Mouse (Mus musculus) lung, postnatal 14 days (tissue): ENCODE measurements around the gene Ttl.

ENCODE experiments used
- DNase-seq: peaks from one replicate; pipeline ENCODE4 v3.0.0; 2021

Ttl gene

DNA sequence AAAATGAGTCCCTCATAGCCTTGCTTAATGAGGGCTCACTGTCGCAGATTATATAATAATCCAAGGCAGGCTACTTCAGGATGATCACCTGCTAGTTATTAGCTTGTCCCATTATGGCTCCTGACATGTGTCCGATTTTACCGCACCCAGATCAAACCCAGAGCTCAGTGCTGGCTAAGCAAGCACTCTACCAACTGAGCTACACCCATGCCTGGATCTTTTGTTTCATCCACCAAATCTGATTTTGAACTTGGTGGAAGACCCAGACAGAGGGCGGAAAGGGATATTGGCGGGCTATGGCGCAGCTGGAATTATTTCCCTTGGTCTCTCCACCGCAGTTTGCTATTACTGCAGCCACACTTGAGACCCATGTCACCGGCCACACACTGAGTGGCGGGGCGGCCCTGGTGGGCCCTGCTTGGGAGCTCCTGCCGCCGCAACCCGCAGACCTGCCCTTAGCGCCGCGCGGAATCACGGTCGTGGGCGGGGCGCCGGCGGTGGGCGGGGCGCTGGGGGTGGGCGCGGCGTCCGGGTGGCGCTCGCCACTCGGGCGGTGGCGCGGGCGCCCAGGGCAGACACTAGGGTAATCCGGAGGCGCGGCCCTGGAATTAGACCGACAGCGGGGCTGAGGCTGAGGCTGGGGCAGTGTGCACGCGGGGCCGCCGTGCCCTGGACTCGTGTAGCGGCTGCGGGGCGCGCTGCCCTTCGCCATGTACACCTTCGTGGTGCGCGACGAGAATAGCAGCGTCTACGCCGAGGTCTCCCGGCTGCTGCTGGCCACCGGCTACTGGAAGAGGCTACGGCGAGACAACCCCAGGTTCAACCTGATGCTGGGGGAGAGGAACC lies at the start of gene Ttl:
Ttl (plus strand) TSS at position 506 of the 846 bp plus-strand sequence.
- peak; percentile 82 for DNase-seq

DNA sequence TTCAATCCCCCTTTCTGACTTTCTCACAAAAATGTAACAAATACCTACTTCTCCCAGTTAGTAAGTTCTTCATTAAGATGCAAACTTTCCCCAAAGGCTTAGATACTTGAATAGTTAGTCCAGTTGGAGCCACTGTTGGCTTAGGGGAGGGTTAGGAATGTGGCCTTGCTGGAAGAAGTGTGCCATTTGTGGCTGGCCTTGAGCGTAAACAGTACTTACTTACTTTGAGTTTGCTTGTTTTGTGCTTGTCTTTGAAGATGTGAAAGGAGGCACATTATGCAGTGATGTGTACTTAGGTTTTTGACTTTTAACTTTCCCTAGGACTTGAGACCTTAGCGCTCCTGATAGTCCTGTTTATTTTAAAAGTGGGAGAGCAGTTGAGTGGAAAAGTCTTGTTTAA lies 45.6 kb upstream of the Ttl start:
- no peak for DNase-seq

DNA sequence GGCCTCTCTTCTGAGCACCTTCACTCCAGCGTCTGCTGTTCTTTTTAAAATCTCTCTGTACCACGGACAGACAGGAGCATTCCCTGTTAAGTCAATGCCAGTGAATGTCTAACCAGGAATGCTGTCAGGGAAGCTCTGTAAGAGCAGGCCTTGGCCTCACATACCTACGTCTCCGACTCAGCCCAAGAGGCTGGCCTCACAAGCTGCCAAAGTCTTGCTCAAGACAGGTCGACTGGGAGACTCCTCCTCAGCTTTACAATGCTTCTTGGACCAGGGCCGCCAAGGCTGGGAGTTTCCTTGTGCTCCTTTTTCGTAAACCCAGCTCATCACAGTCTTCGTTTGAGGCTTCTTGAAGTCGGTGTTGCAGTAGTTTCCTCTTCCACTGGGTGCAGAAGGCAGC lies 40.9 kb upstream of the Ttl start:
- DNase-seq: peak; percentile 27

DNA sequence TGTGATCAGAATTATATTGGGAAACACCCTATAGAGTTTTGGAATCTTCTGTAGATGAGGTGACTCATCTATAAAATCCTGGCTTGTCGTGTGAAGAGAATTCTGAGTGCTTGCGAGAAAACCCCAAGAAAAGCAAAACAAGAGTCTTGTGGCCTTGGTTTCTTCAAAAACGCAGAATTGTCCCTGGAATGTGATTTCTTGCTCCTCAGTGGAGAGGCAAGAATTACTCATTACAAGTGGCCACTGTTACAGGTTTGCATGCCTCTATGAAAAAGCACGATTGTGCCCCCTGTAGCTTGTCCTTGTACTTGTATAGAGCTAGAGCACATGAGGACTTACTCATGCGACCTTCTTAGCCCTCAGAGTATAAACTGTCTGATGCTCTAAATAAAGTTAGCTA lies 30.4 kb upstream of the Ttl start:
- DNase-seq: no peak

DNA sequence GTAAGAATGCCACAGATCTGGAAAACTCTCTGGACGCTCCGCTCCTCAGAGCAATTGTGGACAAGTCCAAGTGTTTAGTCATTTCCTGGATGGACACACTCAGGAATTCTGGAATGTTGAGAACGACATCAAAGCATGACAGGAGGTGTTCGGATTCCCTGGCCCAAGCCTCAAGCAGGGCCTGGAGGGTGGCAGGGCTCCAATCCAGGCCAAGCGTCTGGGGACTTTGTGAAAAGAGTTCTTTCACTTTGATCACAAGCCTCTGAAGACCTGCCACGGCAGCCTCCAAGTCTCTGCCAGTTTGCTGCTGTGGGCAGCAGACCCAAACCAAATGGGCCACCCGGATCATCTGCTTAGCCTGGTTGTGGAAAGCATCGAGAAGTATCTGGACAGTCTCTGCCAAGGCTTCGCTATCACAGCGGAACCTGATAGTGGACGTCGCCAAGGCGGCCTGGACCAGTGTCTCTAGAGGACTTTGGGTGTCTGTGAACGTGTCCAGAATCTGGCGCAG lies 27.3 kb upstream of the Ttl start:
- DNase-seq: peak; percentile 9

DNA sequence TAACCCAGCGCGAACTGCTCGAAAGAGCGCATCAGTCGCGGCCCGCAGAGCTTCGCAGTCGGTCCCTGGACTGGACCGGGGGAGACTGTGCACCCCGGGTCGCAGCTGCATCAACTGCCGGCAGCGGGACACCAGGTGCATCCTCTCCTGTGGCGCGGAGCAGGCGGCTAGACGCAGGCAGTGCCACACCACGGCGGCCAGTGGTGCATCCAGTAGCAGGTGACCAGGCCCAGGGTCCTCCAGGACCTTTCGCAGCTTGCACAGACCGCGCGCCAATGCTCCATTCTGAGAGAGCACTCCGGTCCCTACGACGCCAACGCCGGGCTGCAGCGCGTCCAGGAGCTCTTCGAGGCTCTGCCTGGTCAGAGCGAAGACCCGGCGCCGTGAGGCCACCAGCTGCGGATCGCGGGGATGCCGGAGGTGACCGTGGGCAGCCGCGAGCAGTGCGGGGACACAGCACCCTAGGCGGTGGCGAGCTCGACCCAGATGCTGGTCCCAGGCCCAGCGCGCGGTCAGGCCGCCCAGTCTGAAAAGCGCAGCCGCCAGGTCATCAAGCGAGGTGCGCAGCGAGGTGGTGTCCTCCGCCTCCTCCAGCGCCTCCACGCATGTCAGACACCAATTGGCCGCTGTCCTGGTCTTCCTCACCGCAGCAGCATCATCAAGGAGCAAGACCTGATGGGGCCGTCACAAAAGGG lies 26.7 kb upstream of the Ttl start:
- peak; percentile 14 for DNase-seq

DNA sequence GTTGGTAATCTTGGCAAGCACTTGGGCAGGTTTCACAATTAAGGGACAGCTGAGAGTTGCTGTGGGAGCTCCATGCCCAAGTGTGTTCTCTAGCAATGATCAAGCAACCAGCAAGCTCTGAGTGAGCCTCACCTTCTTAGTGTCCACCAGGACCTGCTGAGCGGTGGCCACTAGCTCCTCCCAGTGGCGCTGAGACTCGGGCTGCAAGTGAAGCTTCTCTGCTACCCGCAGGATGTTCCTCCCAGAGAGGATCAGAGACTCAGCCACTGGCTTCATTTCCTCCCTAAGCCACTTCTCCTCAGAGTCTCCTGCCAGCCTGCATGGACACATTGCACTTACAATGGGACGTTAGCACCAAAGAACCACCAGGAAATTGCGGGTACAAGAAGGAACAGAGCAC lies 25.2 kb upstream of the Ttl start:
- peak; percentile 28 for DNase-seq

DNA sequence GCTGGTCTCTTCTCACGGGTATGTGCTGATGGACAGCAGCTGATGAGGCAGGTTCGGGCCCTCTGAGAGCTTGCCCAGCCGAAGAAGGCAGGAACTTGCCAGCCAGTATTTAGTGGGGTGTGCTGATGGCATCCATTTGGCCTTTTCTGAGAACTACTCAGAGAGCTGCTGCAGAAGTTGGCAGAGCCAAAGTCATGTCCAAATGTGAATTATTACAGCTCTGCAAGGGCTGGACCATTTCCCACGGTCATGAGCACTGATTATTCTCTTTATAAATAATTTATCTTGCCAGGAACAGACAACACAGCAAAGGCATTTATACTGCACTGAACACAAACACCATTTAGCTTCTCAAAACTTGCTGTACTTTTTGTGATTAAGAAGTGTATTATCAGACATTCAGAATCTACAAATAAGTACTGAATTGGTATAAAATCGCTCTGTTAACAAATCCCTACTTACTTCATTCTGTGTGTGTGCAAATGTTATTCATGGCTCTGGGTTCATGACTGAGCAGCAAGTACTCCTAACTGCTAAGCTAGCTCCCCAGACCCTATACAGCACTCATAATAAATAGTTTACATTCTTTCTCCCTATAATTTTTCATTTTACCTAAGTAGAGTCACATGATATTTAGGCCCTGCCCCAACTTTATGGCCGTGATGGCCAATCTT lies 19.4 kb upstream of the Ttl start:
- DNase-seq: peak; percentile 38

DNA sequence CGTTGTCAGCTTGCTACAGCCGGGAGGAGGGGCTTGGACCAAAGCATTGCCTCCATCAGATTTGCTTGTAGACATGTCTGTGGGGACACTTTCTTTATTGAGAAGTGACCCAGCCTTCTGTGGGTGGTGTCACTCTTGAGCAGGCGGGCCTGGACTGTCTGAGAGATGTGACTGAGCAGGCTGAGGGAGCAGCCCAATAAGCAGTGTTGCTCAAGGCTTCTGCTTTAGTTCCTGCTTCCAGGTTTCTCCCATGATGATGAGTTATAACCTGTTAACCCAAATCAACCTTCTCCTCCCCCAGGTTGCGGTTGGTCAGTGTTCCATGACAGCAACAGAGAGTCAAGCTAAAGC lies 18.9 kb upstream of the Ttl start:
- no peak for DNase-seq

DNA sequence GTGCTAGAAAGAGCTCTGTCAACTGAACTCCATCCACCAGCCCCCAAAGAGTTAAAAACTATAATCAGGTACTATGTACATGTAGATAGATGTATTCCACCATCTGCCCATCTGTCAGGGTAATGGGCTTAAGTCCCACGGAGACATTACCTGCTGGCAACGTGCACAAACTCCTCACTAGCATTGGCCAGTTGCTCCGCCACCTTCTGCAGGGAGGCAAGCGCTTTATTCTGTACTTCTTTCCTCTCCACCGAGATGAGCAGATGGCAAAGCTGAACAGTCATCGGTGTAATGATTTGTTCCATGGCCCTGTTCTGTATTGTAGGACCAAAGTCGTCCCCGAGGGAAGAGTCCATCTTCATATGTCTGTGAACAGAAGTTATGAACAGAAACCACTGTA lies 17.9 kb upstream of the Ttl start, which contains the start of gene Vinac1:
Vinac1 (minus strand) TSS at position 362 of the 400 bp plus-strand sequence.
- no peak for DNase-seq

DNA sequence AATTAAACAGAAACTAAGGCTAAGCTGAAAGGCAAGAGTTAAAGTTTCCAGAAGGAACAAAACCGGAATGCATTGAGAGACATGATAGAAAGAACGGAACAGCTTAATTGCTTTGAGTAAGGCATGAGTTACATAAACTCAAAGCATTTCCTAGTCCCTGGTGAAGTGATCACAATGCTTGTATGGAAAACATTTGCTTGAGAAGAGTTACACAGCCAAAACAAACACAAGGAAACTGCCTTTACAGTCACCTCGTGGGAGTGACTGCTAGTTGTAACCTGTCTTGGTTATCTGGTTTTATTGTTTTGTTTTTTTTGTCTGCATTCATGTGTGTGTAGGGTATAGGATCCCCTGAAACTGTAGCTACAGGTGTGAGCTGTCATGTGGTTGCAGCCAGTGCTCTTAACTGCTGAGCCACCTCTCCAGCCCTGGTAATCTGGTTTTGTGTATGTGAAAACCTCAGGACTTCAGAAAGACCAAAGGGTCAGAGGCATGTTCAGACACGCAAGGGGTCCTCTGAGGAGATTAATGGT lies 13.2 kb upstream of the Ttl start:
- DNase-seq: no peak

DNA sequence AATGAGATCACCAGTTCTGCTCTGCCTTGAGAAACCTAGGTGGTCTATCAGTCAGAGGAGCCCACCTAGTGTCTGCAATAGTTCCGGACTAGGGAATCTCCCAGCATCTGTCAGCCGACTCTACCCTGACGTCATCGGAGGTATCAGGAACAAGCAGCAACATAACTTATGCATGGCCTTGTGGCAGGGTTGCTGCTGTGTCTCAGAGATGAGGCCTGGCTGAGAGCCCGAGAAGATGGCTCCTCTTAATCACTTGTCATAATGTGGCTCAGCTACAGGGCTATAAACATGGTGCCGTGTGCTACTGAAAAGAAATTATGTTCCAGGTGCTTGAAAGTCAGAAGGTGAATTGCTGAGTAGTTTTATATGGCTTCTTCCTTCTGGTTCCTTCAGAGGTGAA lies 10.0 kb upstream of the Ttl start:
- no peak for DNase-seq

DNA sequence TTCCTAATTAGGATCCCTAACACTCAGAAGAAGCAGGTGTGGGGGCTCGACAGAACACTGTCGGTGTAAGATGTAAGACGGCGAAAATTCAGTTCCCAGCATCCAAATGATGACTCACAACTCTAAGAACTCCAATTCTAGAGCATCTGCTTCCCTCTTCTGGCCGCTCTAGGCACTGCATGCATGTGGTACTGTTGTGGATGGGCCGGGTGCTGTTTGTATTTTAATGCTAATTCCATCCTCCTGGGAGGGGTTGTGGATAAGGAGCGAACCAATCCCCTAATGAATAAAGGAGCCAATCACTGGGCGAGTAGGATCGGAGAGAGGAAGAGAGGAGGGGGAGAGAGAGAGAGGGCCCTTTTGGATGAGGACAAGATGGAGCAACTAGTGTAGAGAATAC lies 9.1 kb upstream of the Ttl start:
- DNase-seq: peak; percentile 38

DNA sequence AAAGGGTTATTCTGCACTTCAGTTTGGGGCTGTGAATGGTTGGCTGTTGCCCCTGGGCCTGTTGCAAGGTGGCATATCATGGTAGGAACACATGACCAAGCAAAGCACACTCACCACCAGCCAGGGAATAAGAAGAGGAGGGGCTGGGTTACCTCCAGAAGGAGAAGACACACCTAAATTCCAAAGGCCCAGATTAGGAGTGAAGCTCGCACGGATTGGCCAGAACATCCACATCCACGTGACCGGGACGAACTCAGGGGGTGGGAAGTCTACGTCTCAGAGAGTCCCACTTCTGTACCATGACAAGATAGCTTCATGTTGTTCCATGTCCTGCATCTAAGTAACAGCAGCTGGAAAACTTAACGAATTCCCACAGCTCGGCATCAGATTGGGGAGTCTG lies 8.5 kb upstream of the Ttl start:
- no peak for DNase-seq

DNA sequence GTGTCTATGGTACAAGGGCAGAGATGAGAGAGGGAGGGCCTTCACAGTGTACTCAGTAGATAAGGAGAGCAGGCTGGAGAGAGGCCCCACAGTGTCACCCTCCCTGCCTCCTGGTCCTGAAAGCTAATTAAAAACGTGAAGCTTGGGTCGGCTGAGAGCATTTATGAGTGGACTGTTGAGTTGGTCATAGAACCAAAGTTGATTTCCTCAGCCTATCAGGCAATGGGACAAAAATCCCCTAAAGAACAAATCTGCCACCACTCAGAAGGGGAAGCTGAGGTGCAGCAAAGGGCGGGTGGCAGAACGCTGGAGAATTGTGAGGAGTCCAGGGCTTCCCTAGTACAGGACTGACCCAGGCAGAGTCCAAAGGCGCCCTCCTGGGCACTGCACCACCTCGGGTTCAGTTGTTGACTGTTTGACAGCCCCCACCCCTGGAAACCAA lies 7.8 kb upstream of the Ttl start:
- DNase-seq: no peak

DNA sequence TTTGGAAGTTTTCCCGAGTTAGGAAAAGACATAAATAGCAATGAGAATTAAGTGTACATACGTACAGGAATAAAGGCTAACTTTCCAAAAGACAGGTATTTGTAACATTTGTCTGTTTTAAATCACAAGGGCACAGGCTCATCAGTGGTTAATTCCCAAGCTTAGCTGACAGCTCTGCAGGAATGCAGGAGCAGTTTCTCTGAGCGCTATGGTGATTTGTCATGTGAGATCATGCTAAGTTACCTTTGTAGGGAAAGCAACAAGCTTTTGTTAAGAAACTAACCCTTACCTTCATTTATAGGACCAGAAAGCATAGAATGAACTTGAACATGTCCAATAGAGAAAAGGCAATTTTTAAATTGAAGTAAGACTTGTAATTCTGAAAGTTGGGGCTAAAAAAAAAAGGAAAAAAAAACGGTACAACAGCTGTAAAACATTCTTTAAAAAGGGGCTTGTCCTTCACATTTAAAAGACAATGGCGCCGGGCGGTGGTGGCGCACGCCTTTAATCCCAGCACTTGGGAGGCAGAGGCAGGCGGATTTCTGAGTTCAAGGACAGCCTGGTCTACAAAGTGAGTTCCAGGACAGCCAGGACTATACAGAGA lies 4.2 kb upstream of the Ttl start:
- no peak for DNase-seq

DNA sequence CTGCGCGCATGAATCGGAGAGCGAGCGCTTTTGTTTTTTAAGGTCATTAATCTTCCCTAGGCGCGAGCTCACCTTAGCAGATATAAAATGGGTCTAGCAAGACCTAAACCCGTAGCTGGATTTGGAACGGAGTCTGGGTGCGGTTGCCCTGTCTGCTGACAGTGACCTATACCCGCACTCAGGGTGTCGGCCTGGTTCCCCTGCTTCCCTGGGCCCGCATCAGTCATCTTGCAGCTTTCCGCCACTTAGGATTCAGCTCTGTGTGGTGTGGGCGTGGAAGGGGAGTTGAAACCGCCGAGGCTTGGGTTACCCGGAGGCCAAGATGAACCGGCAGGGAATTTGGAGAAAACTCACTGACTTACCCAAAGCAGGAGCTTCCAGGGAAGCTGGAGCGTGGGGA lies 584 bp downstream of the Ttl start:
- peak; percentile 42 for DNase-seq

DNA sequence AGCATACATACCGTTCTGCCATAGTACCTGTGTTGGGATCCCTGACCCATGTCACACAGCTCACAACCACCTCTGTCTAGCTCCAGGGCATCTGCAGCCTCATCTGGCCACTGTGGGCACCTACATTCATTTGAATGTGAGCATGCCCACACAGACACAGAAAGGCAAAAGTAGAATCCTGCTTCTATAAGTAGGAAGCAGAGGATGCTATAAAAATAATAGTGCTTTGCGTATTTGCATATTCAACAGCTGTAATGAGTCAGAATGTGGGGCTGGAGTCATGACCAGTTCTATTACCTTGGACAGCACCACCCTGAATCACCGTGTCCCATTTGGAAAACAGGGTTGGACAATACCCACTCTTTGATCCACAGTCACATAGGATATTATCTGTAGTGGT lies 4.6 kb downstream of the Ttl start:
- DNase-seq: no peak

DNA sequence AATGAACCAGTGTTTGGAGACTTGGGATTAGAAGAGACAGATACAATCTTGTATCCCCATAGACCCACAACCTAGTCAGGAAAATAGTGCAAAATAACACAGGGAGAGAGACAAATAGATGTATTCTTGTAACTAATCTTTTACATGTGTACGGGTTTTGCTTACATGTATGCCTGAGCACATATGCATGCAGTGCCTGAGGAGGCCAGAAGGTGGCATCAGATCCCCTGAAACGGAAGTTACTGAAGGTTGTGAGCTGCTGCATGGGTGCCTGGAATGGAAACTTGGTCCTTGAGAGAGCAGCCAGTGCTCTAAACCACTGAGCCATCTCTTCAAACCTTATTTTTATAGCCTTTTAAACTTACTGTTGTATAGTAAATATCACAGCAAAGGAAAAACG lies 12.6 kb downstream of the Ttl start:
- peak; percentile 35 for DNase-seq

DNA sequence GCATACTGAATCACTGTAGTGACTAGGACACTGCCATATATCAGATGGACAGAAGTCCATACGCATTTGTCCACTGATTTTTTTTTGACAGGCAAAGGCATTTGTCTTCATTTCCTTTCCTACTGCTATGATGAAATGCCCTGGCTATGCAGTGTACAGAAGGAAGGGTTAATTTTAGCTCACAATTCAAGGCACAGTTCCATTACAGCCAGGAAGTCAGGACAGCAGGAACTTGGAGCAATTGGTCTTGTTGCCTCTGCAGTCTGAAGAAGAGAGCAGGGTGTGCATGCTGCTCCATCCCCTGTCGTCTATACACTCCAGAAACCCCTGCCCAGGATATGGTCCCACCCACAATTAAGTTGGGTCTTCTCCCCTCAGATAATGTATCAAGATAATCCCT lies 13.5 kb downstream of the Ttl start:
- no peak for DNase-seq

DNA sequence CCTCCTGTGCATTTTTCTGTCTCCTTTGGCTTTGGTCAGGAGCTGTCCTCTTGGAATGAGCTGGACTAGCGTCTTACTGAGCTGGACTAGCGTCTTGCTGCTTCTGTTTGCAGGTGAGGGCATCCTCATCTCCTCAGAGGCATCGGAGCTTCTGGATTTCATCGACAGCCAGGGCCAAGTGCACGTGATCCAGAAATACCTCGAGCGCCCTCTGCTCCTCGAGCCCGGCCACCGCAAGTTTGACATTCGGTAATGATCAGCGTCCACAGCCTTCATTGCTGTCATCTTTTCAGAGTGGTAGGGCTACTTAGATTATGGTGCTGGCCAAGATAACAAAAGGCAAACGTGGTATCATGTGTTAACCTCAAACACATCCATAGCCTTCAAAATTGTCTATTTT lies 15.4 kb downstream of the Ttl start:
- peak; percentile 13 for DNase-seq

DNA sequence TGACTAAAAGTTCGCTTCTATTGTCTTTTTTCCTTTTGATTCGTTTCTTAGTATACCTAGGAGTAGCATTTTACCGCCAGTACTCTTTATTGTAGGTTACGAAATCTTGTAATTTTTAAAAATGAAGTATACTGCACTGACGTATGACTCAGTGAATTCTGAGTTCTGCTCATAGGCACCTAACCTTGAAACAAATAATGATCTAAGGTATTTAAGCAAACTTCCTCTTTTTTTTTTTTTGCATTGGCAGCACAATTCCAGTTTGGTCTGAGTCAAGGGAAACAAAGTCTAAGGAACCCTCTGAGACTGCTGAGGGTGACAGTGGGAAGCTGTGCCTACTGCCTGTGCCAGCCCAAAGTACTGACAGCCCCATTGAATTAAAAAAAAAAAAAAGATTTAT lies 17.8 kb downstream of the Ttl start:
- DNase-seq: no peak

DNA sequence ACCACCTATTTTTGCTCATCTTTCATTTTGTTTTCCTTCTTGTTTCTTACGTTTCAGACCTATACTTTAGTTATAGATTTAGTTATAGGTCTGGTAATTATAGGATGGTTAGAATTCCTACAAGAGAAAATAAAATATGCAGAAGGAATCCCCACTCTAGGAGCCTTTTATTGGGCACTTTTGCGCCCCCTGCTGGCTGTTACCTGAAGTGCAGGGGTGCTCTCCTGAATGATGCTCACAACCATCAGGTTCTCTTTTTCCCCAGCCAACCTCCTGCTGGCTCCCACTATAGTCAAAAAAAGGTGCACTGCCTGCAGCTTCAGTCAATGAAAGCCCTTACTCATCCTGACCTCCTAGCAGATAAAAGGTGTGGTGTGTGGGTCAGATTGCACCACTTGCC lies 19.2 kb downstream of the Ttl start:
- peak; percentile 32 for DNase-seq
